8 mouse cellular contexts compared by ENCODE assay signal in genomic region chr11:75092656-75093055, GRCm38 (mm10).
DNase-seq lines count a peak whose midpoint lies in the region; ATAC-seq and TF ChIP-seq lines count a peak whose summit lies in the region.

No protein-coding gene starts in this region.

- peak; percentile 25 for DNase-seq in hindbrain, postnatal 0 days (ENCODE audit: low spot score)
- DNase-seq in hindbrain, embryonic 10.5 days (ENCODE audit: low spot score) = no peak
- peak; percentile 26 for DNase-seq in cerebellum, adult 9-11 months
- DNase-seq in heart, postnatal 36 days = peak; percentile 46 to 55
- DNase-seq in lung, postnatal 10 days = peak; percentile 83
- no peak for DNase-seq in thymus, adult 18-20 months
- DNase-seq in layer of hippocampus, adult 18-20 months (ENCODE audit: low spot score in 2 of 2) = no peak

- H3K36me3 ChIP-seq in hindbrain, postnatal 0 days (ENCODE audit: insufficient read depth, low read length) = no peaks in the 10 kb centered on the region
- H3K36me3 ChIP-seq in hindbrain, embryonic 10.5 days = peaks cover 2% of the 10 kb centered on the region

- no peaks in the 10 kb centered on the region for H3K9me3 ChIP-seq in hindbrain, postnatal 0 days (ENCODE audit: low read length)
- H3K9me3 ChIP-seq in hindbrain, embryonic 10.5 days = no peaks in the 10 kb centered on the region

- no peak overlapping the region for H3K9ac ChIP-seq in hindbrain, postnatal 0 days (replicated peaks; ENCODE audit: low read length)

- intact Hi-C loops in heart, postnatal 36 days (cut with DNase I) = no loop called here

- H3K27ac ChIP-seq in hindbrain, postnatal 0 days = no peak overlapping the region
- H3K27ac ChIP-seq in hindbrain, embryonic 10.5 days = no peak overlapping the region

- WGBS in hindbrain, postnatal 0 days = 51% methylated on average over 5 of the region's 5 CpGs
- WGBS in hindbrain, embryonic 10.5 days = 79% methylated on average over 5 of the region's 5 CpGs

- no peak overlapping the region for H3K4me2 ChIP-seq in hindbrain, postnatal 0 days (ENCODE audit: low read depth, low read length)

- no peaks in the 10 kb centered on the region for H3K27me3 ChIP-seq in hindbrain, postnatal 0 days (ENCODE audit: insufficient read depth, low read length)
- H3K27me3 ChIP-seq in hindbrain, embryonic 10.5 days (ENCODE audit: insufficient read depth, poor library complexity, severe bottlenecking) = no peaks in the 10 kb centered on the region

- peak; percentile 53; the same call in 1 of the 2 replicates for ATAC-seq in hindbrain, postnatal 0 days
- no peak for ATAC-seq in megakaryocyte-erythroid progenitor cell, adult 5-6 weeks (replicated peaks; ENCODE audit: low FRiP score, low TSS enrichment, poor library complexity, severe bottlenecking)

- no peak overlapping the region for H3K4me3 ChIP-seq in hindbrain, postnatal 0 days (ENCODE audit: low read length)
- no peak overlapping the region for H3K4me3 ChIP-seq in hindbrain, embryonic 10.5 days

- no peak for TF ChIP-seq CTCF in hindbrain, postnatal 0 days (IDR thresholded peaks at IDR 0.05; ENCODE audit: low read depth)

- no peaks in the 10 kb centered on the region for H3K4me1 ChIP-seq in hindbrain, postnatal 0 days (ENCODE audit: insufficient read depth, low read length)
- no peaks in the 10 kb centered on the region for H3K4me1 ChIP-seq in hindbrain, embryonic 10.5 days (replicated peaks)

Comparison
In these comparisons a context has a peak if more than half of its experiments do, and no peak if none do; other contexts are left out.
1. DNase-seq: peak in hindbrain, postnatal 0 days (single experiment), cerebellum, adult 9-11 months (single experiment), heart, postnatal 36 days (2 of 2) and lung, postnatal 10 days (single experiment); none in hindbrain, embryonic 10.5 days (single experiment), thymus, adult 18-20 months (0 of 2) and layer of hippocampus, adult 18-20 months (0 of 2).